Mouse (Mus musculus) testis, adult 2 months (tissue): ENCODE data around the gene Pitpnc1. TPM values are rescaled to one million over a fixed set of nuclear protein-coding genes. Genes with fewer than 3 reads are reported as not detected.
A peak's percentile ranks its signal among the peaks of the same experiment; 100 is the strongest.

ENCODE experiments used
- H3K27ac ChIP-seq: fragments of 200-500 bp; 2 replicates; pipeline ENCODE4 v1.5.1; 2012; ENCODE audit warnings: low read depth, low read length; ENCODE audit not compliant: control insufficient read depth, insufficient read depth
- H3K27me3 ChIP-seq: fragments of 200-500 bp; 2 replicates; pipeline ENCODE4 v1.6.1; 2012; ENCODE audit warnings: mild to moderate bottlenecking, low read length, moderate library complexity; ENCODE audit not compliant: control insufficient read depth, insufficient read depth
- H3K36me3 ChIP-seq: fragments of 200-500 bp; 2 replicates; pipeline ENCODE4 v1.6.1; 2012; ENCODE audit warnings: mild to moderate bottlenecking, low read length; ENCODE audit not compliant: control insufficient read depth, insufficient read depth
- H3K4me1 ChIP-seq: fragments of 200-500 bp; 2 replicates; pipeline ENCODE4 v1.6.1; 2012; ENCODE audit warnings: low read length; ENCODE audit not compliant: control insufficient read depth, insufficient read depth
- H3K4me3 ChIP-seq: fragments of 200-500 bp; 2 replicates; pipeline ENCODE4 v1.5.1; 2012; ENCODE audit warnings: low read depth, mild to moderate bottlenecking, low read length, moderate library complexity, mixed read lengths; ENCODE audit not compliant: control insufficient read depth
- CTCF ChIP-seq: fragments of 200-500 bp; IDR thresholded peaks from 2 replicates; pipeline ENCODE4 v1.5.1; 2012; ENCODE audit warnings: low read depth, mild to moderate bottlenecking, inconsistent platforms, low read length, moderate library complexity; ENCODE audit not compliant: control insufficient read depth, insufficient read depth, insufficient replicate concordance
- POLR2A ChIP-seq: fragments of 200-500 bp; IDR thresholded peaks from 2 replicates; pipeline ENCODE4 v1.6.1; 2012; ENCODE audit warnings: low read depth, mild to moderate bottlenecking, inconsistent platforms, low read length, moderate library complexity; ENCODE audit not compliant: control insufficient read depth
- polyA plus RNA-seq: library from polyadenylated mRNA; depleted of rRNA; stranded (reverse); fragments of >200 nt; gene quantifications from 2 replicates; pipeline ENCODE4 v1.2.3, GENCODE M21; 2012

The Pitpnc1 gene
- polyA plus RNA-seq, 1 experiment, result 1.5 TPM

DNA sequence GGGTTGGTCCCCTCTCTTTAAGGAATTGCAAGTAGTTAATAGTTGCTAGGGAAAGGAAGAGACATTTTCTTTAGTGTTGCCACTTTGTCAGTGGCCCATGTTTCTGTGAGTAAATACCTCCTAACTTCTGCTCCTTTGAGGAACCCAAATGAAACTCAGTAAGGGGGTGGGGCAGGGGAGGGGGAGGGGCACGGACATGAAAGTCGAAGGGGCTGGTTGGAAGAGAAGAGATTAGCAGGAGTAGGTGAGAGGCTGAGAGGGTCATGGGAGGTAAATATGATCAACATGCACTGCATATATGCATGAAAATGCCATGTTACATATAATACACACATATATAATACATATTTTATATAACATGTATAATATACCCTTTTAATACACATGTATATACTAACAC lies 129.7 kb downstream of the Pitpnc1 start:
- H3K27me3 ChIP-seq, result no peaks in the 10 kb centered on the region
- TF ChIP-seq CTCF (no peak), POLR2A (no peak)
- H3K4me1 ChIP-seq, result peaks cover 9% of the 10 kb centered on the region
- H3K36me3 ChIP-seq, result no peaks in the 10 kb centered on the region
- no peak overlapping the region for H3K4me3 ChIP-seq
- H3K27ac ChIP-seq, result no peak overlapping the region

DNA sequence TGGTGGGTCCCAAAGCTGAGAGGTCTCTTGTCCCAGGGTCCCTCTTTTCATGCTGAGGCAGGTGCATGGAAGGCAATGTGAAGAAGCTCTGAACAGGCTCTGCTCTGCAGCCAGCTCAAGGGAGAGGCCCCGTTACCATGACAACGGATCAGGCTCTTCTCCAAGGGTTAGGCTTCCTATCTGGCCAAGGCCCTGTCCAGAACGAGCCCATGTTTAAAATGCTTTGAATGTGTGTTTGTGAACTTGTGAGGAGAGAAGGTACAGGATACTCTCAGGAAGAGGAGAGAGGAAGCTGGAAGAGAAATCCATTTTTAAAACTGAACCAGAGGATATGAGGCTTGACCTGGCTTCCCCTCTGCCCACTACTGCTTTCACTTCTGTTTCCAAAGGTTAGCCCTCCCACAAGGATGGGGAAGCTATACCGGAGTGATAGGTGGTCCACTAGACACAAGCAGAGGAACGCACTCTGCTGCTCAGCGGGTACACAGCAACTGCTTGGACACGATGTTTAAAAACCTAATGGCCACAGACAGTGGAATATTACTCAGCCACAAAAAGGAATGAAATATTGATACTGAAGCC lies 131.2 kb downstream of the Pitpnc1 start:
- no peak overlapping the region for H3K27ac ChIP-seq
- H3K4me1 ChIP-seq, result peaks cover 11% of the 10 kb centered on the region
- TF ChIP-seq CTCF, result no peak
- no peak for TF ChIP-seq POLR2A
- no peaks in the 10 kb centered on the region for H3K27me3 ChIP-seq
- H3K4me3 ChIP-seq, result no peak overlapping the region
- no peaks in the 10 kb centered on the region for H3K36me3 ChIP-seq

DNA sequence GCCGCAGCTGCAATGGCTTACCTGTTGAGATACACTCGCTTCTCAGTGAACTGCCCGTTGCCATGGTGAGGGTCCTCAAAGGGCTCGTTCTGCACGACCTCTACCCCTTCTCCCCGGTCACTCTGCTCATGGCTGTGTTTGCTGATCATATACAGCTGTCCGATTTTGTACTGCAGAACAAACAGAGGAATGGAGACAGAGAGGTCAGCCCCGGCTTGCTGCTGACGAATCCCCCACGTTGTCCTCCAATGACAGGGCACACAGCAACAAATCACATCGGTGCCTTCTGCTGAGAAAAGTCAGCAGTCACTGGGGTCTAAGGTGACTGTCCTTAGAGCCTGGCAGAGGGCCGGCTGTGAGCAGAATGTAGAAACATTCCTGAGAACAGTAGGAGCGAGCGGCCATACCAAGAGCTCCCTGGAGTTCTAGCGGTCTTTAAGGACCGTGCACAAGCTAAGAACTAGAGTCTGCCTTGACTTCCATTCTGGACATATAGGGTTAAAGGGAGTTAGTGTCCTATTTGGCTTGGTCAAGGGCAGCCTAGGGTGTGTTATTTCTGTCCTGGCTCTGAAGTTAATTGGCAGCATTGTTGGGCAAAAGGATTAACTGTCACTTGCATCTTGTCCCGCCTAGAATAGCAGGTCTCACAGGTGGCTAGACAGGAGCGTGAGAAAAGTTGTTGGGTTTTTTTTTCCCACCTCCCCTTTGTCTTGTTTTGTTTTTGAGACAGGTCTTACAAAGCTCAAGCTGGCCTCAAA lies 132.9 kb downstream of the Pitpnc1 start:
- peaks cover 11% of the 10 kb centered on the region for H3K4me1 ChIP-seq
- H3K4me3 ChIP-seq, result no peak overlapping the region
- no peaks in the 10 kb centered on the region for H3K36me3 ChIP-seq
- H3K27ac ChIP-seq, result no peak overlapping the region
- H3K27me3 ChIP-seq, result no peaks in the 10 kb centered on the region
- TF ChIP-seq POLR2A (no peak), CTCF (no peak)

DNA sequence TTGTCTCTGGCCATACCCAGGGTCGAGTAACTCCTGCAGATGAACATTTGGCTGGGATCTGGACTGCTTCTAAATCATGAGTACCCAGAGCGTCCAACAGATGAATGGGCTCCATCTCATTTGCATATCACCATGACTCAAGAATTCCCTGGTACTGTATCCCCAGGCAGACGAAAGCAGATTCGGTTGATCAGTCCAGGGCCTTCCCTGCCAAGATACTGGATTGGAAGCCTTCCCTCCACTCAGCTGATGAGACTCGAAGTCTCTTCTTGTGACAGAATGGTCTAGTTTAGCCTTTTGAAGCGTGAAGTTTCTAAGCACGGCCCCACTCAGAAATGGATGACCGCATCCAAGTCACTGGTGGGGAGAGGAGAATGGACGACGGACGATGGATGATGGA lies 134.7 kb downstream of the Pitpnc1 start:
- no peak overlapping the region for H3K27ac ChIP-seq
- H3K36me3 ChIP-seq, result no peaks in the 10 kb centered on the region
- no peak for TF ChIP-seq POLR2A

DNA sequence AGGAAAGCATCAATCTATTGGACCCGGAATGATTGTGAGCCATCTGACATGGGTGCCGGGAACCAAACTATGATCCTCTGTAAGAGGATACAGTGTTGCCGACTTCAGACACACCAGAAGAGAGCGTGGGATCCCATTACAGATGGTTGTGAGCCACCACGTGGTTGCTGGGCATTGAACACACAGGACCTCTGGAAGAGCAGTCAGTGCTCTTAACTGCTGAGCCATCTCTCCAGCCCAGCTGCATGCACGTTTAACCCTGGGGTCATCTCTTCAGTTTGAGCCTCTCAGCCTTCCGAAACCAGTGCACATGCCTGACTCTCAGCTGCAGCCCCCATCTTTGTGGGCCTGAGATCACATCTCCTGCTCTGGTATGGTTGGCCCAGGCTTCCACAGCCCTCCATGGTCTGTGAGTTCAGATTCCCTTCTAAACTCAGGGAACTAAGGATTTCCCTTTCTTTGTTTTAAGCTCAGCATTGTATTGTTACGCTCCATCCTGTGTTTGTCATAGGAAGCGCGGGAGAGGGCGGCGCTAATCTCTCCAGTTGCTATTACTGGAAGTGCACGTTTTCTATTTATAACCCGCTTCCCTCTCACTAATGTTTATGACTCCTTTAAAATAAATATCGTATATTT lies 135.5 kb downstream of the Pitpnc1 start:
- Histone ChIP-seq H3K27ac (no peak overlapping the region), H3K27me3 (no peaks in the 10 kb centered on the region), H3K4me3 (no peak overlapping the region), H3K36me3 (no peaks in the 10 kb centered on the region), H3K4me1 (peaks cover 11% of the 10 kb centered on the region)
- TF ChIP-seq CTCF (no peak), POLR2A (no peak)

More for the DNA sequence above, 134.7 kb downstream of the Pitpnc1 start:
- Histone ChIP-seq H3K4me1 (peaks cover 11% of the 10 kb centered on the region), H3K4me3 (no peak overlapping the region), H3K27me3 (no peaks in the 10 kb centered on the region)

DNA sequence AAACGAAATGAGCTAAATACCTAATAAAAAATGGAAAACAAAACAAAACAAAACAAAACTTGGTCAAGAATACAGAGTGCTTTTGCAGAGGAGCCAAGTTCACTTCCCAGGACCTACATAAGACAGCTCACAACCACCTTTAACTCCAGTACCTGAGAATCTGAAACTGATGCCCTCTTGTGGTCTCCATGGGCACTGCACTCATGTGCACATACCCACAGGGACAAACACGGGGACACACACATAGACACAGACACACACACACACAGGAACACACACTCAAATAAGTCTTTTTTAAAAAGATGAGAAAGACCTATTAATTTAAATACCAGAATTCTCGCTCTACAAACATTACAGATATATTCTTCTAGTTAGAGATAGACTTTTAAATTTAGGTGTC lies 137.6 kb downstream of the Pitpnc1 start:
- H3K36me3 ChIP-seq, result no peaks in the 10 kb centered on the region
- no peaks in the 10 kb centered on the region for H3K27me3 ChIP-seq
- peaks cover 8% of the 10 kb centered on the region for H3K4me1 ChIP-seq
- H3K27ac ChIP-seq, result no peak overlapping the region
- TF ChIP-seq POLR2A (no peak), CTCF (peak; percentile 51; the same call in 1 of the 2 replicates)
- no peak overlapping the region for H3K4me3 ChIP-seq

DNA sequence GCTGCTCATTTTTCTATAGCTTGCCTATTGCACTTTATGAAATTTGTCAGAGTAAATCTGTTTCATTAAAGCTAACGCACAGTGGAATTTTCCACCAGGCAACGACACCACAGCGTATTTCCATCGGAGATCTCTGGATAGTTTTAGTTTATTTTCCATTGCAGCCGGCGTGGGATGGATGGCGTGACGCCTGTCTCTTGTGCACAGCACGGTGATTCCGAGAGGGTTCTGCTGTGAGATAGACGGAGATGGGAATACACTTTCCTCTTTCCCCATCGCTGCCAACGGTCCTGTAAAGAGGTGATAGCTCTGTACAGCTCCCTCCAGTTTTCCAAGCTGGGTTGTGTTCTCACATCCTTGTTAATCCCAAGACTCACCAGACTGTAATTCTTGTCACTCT lies 138.2 kb downstream of the Pitpnc1 start:
- H3K36me3 ChIP-seq, result no peaks in the 10 kb centered on the region
- no peak overlapping the region for H3K4me3 ChIP-seq
- no peak overlapping the region for H3K27ac ChIP-seq
- TF ChIP-seq CTCF, result no peak
- peaks cover 4% of the 10 kb centered on the region for H3K4me1 ChIP-seq
- H3K27me3 ChIP-seq, result no peaks in the 10 kb centered on the region
